8 mouse cellular contexts compared by ENCODE assay signal in genomic region chr11:106272644-106273310, GRCm38 (mm10). TPM values are rescaled to one million over a fixed set of nuclear protein-coding genes. Genes with fewer than 3 reads are reported as not detected.
DNase-seq lines count a peak whose midpoint lies in the region; ATAC-seq and TF ChIP-seq lines count a peak whose summit lies in the region.

TSS of gene Smarcd2 (minus strand) at chr11:106272972.

- H3K4me1 ChIP-seq in heart, embryonic 12.5 days (replicated peaks): peaks cover 40% of the 10 kb centered on the region
- H3K4me1 ChIP-seq in kidney, postnatal 0 days (replicated peaks; ENCODE audit: insufficient read depth, low read length): peaks cover 37% of the 10 kb centered on the region
- peaks cover 44% of the 10 kb centered on the region for H3K4me1 ChIP-seq in liver, embryonic 11.5 days (replicated peaks; ENCODE audit: control insufficient read depth, insufficient read depth, low read length)
- peaks cover 43% of the 10 kb centered on the region for H3K4me1 ChIP-seq in stomach, embryonic 14.5 days (ENCODE audit: control insufficient read depth, insufficient read depth, low read length)

- under 1% methylated on average over 72 of the region's 72 CpGs for WGBS in heart, embryonic 12.5 days
- 0% methylated on average over 62 of the region's 72 CpGs for WGBS in kidney, postnatal 0 days
- WGBS in liver, embryonic 11.5 days: under 1% methylated on average over 72 of the region's 72 CpGs
- under 1% methylated on average over 72 of the region's 72 CpGs for WGBS in stomach, embryonic 14.5 days

- TF ChIP-seq CTCF in kidney, postnatal 0 days (IDR thresholded peaks at IDR 0.05; ENCODE audit: low read depth): no peak; the same call in 1 of the 2 replicates

- H3K9ac ChIP-seq in heart, embryonic 12.5 days: peak within 1 kb of the TSS; percentile 98
- H3K9ac ChIP-seq in kidney, postnatal 0 days (ENCODE audit: low read depth, low read length): peak within 1 kb of the TSS; percentile 99
- H3K9ac ChIP-seq in liver, embryonic 11.5 days (ENCODE audit: low read depth, low read length): peak within 1 kb of the TSS; percentile 99
- H3K9ac ChIP-seq in stomach, embryonic 14.5 days (replicated peaks; ENCODE audit: low read depth, low read length): peak within 1 kb of the TSS; percentile 97

- H3K27ac ChIP-seq in heart, embryonic 12.5 days (ENCODE audit: poor library complexity, severe bottlenecking): peak within 1 kb of the TSS; percentile 91
- peak within 1 kb of the TSS; percentile 99 for H3K27ac ChIP-seq in kidney, postnatal 0 days
- H3K27ac ChIP-seq in liver, embryonic 11.5 days (ENCODE audit: low read depth, low read length): peak within 1 kb of the TSS; percentile 95
- H3K27ac ChIP-seq in stomach, embryonic 14.5 days (ENCODE audit: low read length): peak within 1 kb of the TSS; percentile 98

- ATAC-seq in erythroid progenitor cell, adult 5-6 weeks (replicated peaks; ENCODE audit: low FRiP score, poor library complexity, severe bottlenecking): peak; percentile 88
- peak; percentile 96 for ATAC-seq in heart, embryonic 12.5 days (ENCODE audit: insufficient number of reproducible peaks, low FRiP score)
- peak; percentile 94 for ATAC-seq in kidney, postnatal 0 days (replicated peaks; ENCODE audit: low FRiP score, low read depth)
- ATAC-seq in liver, embryonic 11.5 days (replicated peaks; ENCODE audit: low FRiP score): peak; percentile 92
- peak; percentile 95 for ATAC-seq in stomach, embryonic 14.5 days (ENCODE audit: insufficient number of reproducible peaks, insufficient read depth, low FRiP score, low read depth)

- H3K4me3 ChIP-seq in heart, embryonic 12.5 days: peak within 1 kb of the TSS; percentile 95
- peak within 1 kb of the TSS; percentile 99 for H3K4me3 ChIP-seq in kidney, postnatal 0 days (replicated peaks; ENCODE audit: low read depth, low read length)
- H3K4me3 ChIP-seq in liver, embryonic 11.5 days (ENCODE audit: low read depth, low read length): peak within 1 kb of the TSS; percentile 99
- peak within 1 kb of the TSS; percentile 99 for H3K4me3 ChIP-seq in stomach, embryonic 14.5 days (ENCODE audit: low read depth, low read length)

- no peaks in the 10 kb centered on the region for H3K27me3 ChIP-seq in heart, embryonic 12.5 days (replicated peaks)
- H3K27me3 ChIP-seq in kidney, postnatal 0 days (ENCODE audit: insufficient read depth, low read length): no peaks in the 10 kb centered on the region
- no peaks in the 10 kb centered on the region for H3K27me3 ChIP-seq in liver, embryonic 11.5 days (replicated peaks; ENCODE audit: control insufficient read depth, insufficient read depth, low read length)
- no peaks in the 10 kb centered on the region for H3K27me3 ChIP-seq in stomach, embryonic 14.5 days (ENCODE audit: control insufficient read depth, insufficient read depth, low read length)

- peak; percentile 97 for DNase-seq in CD4-positive helper T cell, adult 2 months (ENCODE audit: low read depth, low spot score)
- DNase-seq in brain, embryonic 18.5 days (ENCODE audit: low read depth, low spot score): peak; percentile 97
- DNase-seq in kidney, postnatal 0 days (ENCODE audit: low spot score): peak; percentile 100
- DNase-seq in liver, embryonic 11.5 days (ENCODE audit: low spot score): peak; percentile 100
- DNase-seq in naive thymus-derived CD4-positive, alpha-beta T cell, adult 2 months (ENCODE audit: low read depth): peak; percentile 96

- H3K36me3 ChIP-seq in heart, embryonic 12.5 days: no peaks in the 10 kb centered on the region; the same call in 1 of the 2 replicates
- H3K36me3 ChIP-seq in kidney, postnatal 0 days (ENCODE audit: insufficient read depth, low read length): no peaks in the 10 kb centered on the region
- 0 out of 2 replicates have a peak, but pooled peaks cover 4% of the 10 kb centered on the region for H3K36me3 ChIP-seq in liver, embryonic 11.5 days (ENCODE audit: control insufficient read depth, insufficient read depth, low read length)
- H3K36me3 ChIP-seq in stomach, embryonic 14.5 days (ENCODE audit: control insufficient read depth, insufficient read depth, low read length): no peaks in the 10 kb centered on the region; the same call in 1 of the 2 replicates

- peak within 1 kb of the TSS; percentile 87 for H3K4me2 ChIP-seq in heart, embryonic 12.5 days
- H3K4me2 ChIP-seq in kidney, postnatal 0 days (ENCODE audit: low read length): peak within 1 kb of the TSS; percentile 74
- peak within 1 kb of the TSS; percentile 81 for H3K4me2 ChIP-seq in liver, embryonic 11.5 days
- peak within 1 kb of the TSS; percentile 86 for H3K4me2 ChIP-seq in stomach, embryonic 14.5 days (replicated peaks; ENCODE audit: low read depth, low read length)

- no peaks in the 10 kb centered on the region for H3K9me3 ChIP-seq in heart, embryonic 12.5 days (replicated peaks)
- no peaks in the 10 kb centered on the region for H3K9me3 ChIP-seq in kidney, postnatal 0 days (replicated peaks; ENCODE audit: low read length)
- no peaks in the 10 kb centered on the region for H3K9me3 ChIP-seq in liver, embryonic 11.5 days (ENCODE audit: control insufficient read depth, low read length)
- H3K9me3 ChIP-seq in stomach, embryonic 14.5 days (ENCODE audit: control insufficient read depth, low read depth, low read length): no peaks in the 10 kb centered on the region

RNA-seq across cellular contexts. Expression of gene Smarcd2, which starts in this region (rescaled TPM):
- 36.0 and 49.0 TPM in 2 replicates for total RNA-seq in erythroid progenitor cell, adult 5-6 weeks (2015; ENCODE audit: low replicate concordance)
- 119 and 162 TPM in 2 replicates for total RNA-seq in erythroid progenitor cell, adult 5-6 weeks (2017; ENCODE audit: low replicate concordance)
- 24.6 and 25.3 TPM in 2 replicates for polyA plus RNA-seq in heart, embryonic 12.5 days (2016; fragmentation: Nextera tagmentation; extraction: Ambion mirVana)
- polyA plus RNA-seq in kidney, postnatal 0 days (2015; fragmentation: Nextera tagmentation; extraction: Ambion mirVana): 42.7 and 44.6 TPM in 2 replicates
- 60.3 and 62.9 TPM in 2 replicates for polyA plus RNA-seq in liver, embryonic 11.5 days (2014; fragmentation: Nextera tagmentation; extraction: Ambion mirVana)
- polyA plus RNA-seq in stomach, embryonic 14.5 days (2014; fragmentation: Nextera tagmentation; extraction: Ambion mirVana): 82.8 and 86.2 TPM in 2 replicates

Comparison
In these comparisons a context has a peak if more than half of its experiments do, and no peak if none do; other contexts are left out.
1. Peak in every context shown above with its lines: DNase-seq, ATAC-seq, H3K4me3 ChIP-seq and H3K27ac ChIP-seq.